Mouse (Mus musculus) cerebellum, postnatal 4 days (tissue): ENCODE data around the gene Fbln2.

ENCODE experiments used
- DNase-seq, 2 experiments: peaks; one replicate each; pipeline ENCODE4 v3.0.0; 2022; ENCODE audit warnings: low spot score in 2 of 2, mixed read lengths in 1 of 2

Gene Fbln2

DNA sequence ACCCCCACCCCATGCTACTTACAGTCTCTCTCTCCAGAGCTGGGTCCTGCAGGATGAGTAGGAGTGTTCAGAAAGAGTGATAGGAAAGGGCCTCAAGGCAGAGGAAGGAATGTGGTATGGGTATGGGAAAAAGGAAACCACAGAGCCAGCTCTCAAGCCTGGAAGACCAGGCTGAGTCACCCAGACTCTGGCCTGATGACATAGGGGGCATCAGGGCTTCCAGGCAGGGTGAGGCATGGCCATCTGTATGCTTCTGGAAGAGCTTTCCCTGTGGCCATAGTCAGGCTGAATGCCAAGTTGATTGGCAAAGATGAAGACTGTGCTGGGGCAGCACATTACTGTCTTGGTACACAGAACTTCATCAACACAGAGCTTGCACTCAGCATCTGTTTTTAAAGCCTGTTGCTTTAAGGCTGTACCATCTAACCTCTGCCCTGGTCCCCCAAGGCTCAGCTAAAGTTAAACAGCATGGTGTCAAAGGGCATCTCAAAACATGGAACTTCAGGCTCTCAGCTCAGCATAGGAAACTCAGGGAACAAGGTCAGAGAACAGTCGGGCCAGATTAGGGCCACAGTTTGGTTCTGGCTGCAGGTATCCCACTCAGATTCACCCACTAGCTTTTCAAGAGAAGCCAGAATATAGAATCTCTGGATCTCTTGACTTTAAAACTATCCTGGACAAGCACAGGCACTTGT lies 19.3 kb upstream of the Fbln2 start:
- no peak for DNase-seq

DNA sequence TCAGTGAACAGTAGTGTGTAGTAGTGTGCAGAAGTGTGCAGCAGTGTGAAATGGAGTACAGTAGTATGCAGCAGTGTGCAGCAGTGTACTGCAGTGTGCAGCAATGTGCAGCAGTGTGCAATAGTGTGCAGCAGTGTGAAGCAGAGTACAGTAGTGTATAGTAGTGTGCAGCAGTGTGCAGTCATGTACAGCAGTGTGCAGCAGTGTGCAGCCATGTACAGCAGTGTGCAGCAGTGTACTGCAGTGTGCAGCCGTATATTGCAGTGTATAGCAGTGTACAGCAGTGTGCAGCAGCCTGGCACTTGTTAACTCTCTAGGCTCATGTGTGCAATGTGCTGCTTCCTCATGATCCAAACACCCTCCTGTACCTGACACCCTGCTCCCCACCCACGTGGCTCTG lies 13.8 kb upstream of the Fbln2 start:
- no peak for DNase-seq

GRCm38 (mm10) chr6:91200429-91201188 lies 11.6 kb upstream of the Fbln2 start:
- peak; percentile 57 to 88 for DNase-seq

GRCm38 (mm10) chr6:91201881-91202341 lies 10.3 kb upstream of the Fbln2 start:
- DNase-seq, result no peak

- DNase-seq, result no peak
Observed at GRCm38 (mm10) chr6:91202571-91202970, 9.7 kb upstream of the Fbln2 start.

DNA sequence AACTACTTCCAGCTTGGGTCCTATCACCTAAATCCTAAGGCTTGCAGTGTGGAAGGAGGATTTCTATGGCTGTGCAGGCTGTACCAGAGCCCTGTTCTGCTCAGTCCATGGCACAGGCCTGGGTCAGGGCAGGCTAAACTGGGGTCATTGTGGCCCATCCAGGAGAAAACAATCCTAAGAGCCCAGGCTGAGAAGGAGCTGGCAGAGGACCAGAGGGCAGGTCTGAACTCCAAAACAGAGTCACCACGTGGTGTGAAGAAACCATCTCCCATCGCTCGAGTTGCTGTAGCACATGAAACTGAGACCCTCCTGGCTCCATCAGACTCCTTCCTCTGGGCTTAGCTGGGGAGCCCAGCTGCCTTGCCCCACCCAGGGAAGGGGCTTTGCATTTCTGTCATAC lies 6.9 kb upstream of the Fbln2 start:
- DNase-seq, result no peak

DNA sequence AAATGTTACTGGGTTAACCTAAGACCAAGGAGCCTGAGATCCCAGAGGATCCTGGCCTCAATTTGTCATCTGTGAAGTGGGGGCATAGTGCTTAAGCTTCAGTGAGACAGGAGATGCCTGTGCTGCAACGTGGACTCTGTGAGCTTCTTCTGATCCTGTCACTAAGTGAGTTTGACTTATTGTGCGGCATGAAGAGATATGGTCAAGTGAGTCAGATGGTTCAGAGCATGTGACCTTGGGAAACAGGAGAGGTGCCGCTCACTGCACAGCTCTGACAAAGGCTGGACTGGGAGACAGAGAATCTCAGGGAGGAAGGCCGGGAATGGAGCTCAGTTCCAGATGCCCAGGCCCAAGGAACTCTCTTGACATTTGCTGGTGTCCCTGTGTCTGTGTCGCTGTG lies 6.5 kb upstream of the Fbln2 start:
- DNase-seq, result no peak

DNA sequence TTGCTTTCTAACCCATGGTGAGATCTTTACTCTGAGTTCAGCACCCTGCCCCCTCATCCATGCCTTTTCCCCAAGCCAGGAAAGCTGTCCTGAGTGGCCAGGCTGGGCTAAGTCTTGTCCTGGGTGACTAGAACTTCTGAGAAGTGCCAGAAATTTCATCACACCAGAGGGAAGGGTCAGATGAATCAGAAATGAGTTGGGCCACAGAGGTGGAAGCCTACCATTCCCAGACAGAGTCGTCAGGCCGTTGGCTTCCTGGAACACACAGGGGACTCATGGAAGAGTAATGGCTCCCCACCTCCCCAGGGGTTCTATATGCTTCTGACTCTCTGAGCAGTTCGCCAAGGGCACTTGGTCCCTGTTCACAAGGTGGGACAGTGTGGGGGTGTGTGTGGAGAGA lies 4.8 kb upstream of the Fbln2 start:
- no peak for DNase-seq

DNA sequence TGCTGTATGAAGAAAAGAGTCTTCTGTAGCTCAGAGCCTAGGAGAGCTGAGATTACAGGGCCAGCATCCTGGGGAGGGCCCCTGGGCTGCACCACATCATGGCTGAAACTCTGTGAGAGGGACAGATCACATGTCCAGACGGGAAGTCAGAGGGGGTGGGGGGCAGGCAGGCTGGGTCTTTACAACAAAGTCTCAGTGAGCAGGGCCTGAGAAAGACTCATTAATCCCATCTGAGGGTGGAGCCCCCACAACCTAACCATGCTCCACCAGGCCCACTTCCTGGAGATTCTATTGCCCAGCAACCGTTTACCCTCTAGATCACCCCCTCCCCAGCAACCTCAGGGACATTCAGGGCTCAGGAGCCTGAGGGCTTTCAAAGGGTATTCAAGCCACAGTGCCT lies 2.5 kb upstream of the Fbln2 start:
- DNase-seq, result no peak

DNA sequence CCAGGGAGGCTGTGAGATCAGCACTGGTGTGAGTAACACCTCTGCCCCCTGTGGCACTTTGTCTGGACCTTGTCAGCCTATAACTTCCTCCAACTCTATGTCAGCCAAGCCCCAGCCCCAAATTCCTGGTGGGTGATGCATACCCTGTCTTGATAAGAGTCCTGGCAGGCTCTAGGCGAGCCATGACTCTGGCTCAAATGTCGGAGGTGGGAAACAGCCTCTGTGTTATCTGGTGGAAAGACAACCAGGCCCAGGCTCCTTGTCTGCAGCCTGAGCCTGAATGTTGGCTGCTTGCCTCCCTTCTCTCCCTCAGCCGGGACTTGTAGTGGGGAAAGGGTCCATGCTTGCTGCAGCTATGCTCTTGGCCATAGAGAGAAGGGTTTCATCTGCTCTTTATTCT lies 1.4 kb upstream of the Fbln2 start:
- no peak for DNase-seq

DNA sequence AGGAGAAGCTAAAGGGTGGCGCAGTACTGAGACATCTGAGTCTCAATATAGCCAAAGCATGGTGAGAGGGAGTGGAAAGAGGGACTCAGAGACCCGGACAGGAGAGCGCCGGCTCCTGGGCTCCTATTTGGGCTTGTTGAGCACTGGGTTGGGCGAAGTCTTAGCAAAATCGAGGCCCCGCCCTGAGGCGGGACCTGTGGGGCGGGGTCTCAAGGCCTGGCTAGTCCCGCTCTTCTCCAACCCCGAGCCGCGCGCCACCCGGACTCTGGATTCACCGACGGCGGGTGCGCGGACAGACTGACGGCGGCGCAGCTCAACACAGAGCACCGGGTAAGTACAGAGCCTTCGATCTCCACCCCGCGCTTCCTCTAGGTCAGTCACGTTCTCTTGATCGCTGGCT lies 316 bp downstream of the Fbln2 start:
- DNase-seq, result peak in 1 of 2 experiments; percentile 58

DNA sequence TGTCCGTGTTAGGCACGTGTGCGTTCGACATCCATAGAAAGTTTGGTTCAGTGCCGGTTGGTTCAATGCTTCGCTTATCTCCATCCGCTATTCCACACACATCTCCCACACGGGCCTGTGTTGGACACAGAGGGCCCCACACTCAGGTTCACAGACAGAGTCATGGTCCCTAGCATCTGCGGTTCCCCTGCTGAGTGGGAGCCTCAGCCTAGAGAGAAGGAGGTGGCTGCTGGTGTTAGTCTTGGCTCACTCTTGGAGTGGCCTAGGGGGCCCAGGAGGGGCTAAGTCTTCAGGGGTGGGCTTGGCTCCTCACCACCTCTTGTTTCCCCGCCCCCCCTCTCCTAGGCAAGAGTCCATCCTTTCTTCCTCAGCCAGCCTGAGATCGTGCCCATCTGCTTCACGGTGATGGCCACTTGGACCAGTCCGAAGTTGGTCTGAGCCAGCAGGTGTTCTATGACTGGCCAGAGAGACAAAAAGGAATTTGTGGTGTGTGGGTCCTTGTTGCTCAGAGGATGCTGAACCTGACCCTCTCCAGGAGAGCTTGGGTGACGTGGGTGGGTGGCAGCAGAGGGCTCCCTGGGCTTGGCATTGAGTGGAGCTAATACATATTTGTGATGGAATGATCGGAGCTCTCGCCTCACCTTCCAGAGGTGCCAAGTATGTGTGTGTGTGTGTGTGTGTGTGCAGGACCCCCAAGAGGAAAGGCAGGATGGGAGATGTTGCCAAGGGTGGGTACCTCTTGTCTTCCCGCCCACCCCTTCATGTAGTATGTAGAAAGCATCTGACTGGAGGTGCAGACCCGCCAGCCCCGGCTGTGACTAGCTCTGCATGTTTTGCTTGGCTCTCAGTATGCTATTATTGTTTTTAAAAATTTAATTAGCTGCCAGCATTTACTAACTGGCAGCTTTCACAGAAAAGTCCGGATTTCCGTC lies 1.3 kb downstream of the Fbln2 start:
- no peak for DNase-seq

DNA sequence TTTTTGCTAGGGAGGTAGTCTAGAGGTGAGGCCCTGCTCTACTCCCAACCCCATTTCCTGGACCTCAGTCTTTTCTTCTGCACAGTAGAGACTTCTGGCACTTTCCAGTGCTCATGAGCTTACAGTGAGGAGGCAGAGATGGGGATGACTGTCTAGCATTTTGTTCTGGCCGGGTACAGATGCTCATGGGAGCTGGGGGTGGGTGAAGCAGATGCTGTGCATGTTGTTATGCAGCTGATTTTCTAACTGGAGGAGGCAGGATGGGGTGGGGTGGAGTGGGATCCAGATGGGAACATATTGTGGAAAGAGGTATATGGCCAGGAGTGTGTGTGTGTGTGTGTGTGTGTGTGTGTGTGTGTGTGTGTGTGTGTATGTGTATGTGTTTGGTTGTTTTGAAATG lies 3.2 kb downstream of the Fbln2 start:
- DNase-seq, result no peak

- DNase-seq, result no peak
Observed at GRCm38 (mm10) chr6:91218445-91218844, 6.2 kb downstream of the Fbln2 start.

GRCm38 (mm10) chr6:91218871-91219270 lies 6.6 kb downstream of the Fbln2 start:
- no peak for DNase-seq

DNA sequence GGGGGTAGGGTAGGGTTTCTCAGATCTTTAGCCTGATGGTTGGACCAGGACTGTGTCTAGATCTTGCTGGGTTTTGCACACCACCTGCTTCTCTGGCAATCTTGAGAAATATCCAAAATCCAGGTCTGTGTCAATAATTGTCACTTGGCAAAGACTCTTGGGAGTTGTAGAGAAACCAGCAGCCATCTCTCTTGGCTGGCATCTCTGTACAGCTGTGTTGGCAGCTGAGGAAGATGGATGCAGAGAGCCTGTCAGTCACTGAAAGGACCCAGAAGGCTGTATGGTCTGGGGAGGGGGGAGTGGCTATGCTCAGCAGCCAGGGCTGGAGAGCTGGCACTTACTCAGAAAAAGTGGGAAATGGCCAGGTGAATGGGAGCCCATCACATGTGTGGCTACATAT lies 7.8 kb downstream of the Fbln2 start:
- no peak for DNase-seq

DNA sequence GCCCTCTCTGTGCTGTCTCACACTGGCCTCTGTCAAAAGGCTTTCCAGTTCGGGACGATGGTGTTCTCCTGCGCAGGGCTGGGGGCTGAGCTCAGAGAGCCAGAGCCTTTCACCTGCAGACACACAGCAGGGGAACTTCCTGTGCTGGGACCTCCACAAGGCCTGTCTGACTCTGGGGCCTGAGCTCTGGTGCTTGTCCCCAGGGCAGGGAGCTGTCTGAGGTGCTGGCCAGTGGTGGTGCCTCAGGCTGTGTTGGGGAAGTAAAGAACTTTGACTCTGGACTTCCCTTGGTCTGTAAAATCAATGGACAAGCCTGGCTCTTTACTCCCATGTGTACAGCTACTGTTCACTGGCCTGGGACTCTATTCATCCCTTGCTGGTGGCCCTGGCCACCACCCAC lies 8.8 kb downstream of the Fbln2 start:
- DNase-seq, result no peak

- no peak for DNase-seq
Observed at GRCm38 (mm10) chr6:91222694-91223346, 10.6 kb downstream of the Fbln2 start.

DNA sequence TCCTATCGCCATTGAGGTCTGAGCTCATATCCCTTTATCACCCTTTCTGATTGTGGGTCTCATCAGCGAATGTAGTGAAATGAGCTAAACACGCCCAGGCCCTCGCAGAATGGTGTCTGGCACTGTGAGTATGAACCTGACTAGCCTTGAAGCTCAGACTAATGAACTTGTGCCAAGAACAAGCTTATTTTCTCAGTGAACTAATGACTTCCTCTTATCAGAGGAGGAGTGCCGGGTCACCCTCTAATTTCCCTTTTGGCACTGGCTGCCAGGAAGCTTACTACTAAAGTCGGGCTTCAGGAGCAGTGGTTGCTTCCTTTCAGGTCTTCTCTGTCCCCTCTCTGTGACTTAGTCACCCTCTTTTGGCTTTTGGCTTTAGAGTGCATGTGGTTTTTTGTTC lies 12.7 kb downstream of the Fbln2 start:
- DNase-seq, result no peak

- no peak for DNase-seq
Observed at GRCm38 (mm10) chr6:91225346-91225745, 13.1 kb downstream of the Fbln2 start.

DNA sequence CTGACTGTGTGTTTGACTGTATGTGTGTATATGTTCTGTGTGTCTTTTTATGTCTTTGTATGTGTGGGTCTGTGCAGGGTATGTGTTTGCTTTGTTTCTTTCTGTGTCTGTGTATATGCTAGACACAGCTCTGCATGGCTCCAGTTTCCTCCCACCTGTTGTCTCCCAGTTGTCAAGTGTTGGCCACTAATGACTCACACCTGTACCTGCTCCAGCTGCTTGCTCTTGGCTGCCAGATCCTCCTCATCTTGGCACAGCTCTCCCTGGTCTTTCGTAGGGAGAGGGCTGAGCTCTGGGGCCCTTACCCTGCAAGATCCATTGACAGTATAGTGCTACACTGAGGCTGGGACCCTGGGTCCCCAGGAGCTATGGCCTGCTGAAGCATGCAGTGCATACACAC lies 13.8 kb downstream of the Fbln2 start:
- DNase-seq, result no peak

DNA sequence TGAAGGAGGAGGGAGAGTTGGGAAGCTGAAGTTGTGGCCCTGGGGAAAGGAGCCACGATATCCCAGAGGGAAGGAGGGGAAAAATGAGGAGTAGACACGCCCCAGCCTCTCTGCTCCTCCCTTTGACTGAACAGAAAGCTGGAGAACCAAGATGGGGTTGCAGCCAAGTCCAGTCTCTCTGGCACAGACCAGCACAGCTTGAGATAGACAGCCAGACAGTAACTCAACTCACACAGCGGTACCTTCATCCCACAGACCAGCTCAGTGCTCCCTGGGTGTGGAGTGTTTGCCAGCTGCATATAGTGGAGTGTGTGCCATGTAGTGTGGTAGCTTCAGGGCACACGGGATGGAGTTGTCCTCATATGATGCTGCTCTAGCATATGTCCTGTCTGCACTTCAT lies 16.7 kb downstream of the Fbln2 start:
- DNase-seq, result no peak
